Mouse (Mus musculus) cerebellum, postnatal 25 days (tissue): ENCODE measurements at regions not wholly inside any gene's neighbourhood (a gene's known extent, or its start where the extent isn't known, plus 50 kb on each side); places are given as distances from the start of the nearest gene placed in this dataset.

Experiments used
- DNase-seq, 2 experiments: peaks; one replicate each; pipeline ENCODE4 v3.0.0; 2021; ENCODE audit warnings: mixed read lengths in 2 of 2

DNA sequence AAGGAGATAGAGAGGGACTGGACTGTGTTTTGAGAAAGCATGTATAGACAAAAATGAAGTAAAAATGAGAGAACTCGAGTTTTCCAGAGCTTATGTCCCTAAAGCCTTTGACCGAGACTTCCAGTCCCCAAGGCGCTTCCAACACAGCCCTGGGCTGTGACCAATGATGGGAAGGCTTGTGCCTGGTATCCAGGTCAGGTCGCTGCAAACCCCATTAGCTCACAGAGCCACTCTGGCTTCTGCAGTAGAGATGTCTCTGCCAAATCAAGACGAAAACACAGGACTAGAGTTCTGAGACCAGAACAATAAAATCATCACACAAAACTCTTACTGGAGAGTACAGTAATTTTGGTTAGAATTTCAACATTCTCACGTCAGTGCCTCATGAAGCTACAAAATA lies 218.5 kb upstream of the Zfp637 start:
- no peak for DNase-seq

DNA sequence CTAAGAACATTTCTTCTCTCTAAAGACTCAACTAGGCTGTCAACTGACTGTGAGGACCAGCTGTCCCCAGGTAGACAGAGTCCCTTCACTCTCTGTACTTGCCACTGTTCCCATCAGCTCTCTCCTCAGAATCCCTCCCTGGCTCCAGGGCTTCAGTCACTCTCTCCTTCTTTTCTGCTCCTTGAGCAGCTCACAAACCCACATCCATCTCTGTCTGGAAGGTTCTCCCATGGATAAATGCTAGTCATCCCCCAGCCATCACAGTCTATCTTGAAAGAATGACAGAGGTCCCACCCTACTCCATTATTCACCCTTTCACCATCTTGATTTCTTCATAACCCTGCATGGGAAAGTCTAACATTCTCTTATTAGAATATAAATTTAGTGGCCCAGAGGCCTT lies 218.0 kb upstream of the Zfp637 start:
- DNase-seq, result no peak

- no peak for DNase-seq
These were observed 215.3 kb upstream of the Zfp637 start for GRCm38 (mm10) chr6:117625716-117626115.

DNA sequence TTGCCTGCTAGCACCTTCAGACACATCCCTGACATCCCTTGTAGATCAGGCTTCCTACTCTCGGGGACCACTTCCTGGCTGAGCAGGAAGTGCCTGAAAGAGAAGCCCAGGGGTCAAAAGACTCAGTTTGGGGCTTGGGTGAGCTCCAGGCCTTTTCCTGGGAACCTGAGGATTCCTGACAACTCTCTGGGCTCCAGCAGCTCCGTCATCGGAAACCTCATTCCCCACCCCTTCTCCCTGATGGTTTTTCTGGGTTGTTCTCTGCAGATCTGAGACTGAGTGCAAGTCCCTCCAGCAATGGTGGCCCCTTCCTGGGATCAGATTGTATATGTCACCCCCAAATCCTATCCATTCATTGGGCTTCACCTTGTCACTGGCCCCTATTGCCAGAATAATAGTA lies 213.5 kb upstream of the Zfp637 start:
- no peak for DNase-seq

GRCm38 (mm10) chr6:117646628-117647027 lies 194.4 kb upstream of the Zfp637 start:
- no peak for DNase-seq

GRCm38 (mm10) chr6:117650541-117650940 lies 190.4 kb upstream of the Zfp637 start:
- DNase-seq, result no peak

DNA sequence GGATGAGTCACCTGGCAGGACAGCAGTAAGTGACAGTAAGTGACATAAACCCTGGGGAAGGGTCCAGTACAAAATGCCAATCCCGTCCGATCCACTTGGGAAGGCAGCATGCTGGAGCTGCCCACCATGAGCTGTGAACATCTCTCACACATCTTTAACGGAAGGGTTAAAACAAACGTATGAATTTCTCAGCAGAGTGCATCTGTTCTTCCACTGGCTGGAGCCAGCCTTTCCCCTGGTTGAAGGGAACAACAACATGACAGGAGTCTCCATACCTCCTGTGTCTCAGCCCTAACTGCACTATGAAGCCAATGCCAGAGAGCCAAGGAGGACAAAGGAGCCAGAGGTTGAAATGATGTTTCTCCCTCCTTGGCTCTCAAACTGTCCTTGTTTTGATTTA lies 189.4 kb upstream of the Zfp637 start:
- DNase-seq, result no peak

DNA sequence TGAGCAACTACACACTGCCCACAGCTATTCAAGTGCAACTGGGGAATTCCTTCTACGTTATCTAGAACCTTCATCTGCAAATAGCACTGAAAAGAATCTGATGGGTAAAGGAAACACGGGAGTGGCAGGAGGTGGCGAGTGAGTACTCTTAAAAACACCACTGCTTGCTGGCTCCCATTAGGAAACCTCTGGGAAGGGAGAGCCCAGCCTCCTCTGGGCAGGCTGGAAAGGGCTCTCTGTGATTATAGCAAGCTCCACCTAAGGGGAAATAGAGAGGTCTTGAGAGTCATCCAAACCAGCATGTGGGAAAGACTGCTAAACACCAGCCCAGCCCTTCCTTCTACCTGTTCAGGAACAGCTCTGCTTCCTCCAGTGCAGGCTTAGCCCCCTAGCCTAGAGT lies 189.0 kb upstream of the Zfp637 start:
- DNase-seq, result no peak

DNA sequence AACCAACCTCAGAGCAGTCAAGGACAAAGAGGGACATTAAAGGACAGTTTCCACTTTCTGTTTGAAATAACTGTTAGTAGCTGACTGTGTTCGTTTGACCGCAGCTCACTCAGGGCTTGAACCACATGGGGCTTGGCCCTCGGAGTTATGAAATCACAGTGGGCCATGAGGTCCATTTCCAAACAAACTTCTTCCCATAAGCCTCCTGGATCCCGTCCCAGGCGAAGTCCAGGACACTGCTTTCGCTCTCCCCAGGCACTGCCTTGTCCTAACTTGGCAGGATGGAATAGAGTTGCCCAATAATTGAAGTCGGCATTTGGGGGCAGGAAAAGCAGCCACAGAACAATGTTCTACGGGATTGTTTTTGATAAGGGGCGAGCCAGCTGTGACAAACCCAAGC lies 188.1 kb upstream of the Zfp637 start:
- peak; percentile 6 to 11 for DNase-seq

DNA sequence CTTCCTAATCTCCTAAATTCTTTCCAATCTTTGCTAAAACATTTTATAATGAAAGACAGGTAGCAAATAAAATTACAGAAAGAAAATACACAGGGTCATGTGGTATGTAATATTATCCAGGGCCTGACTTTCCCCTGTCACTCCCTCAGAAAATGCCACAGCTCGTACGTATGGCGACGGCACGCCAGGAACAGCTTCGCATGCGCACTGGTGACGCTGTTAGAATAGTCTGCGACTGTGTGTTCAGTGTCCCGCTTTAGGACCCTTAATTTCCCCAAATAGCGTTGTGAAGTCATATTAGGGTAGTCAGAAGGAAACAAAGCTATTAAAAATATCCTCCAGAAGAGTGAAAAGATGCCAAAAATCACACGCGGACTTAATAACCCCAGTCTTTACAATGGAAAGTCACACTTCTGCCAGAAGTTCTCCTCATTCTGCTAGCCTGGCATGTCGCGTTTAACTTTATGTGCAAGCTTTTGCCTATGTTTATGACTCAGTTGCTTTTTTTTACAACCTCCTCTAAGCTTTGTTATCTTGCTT lies 187.0 kb upstream of the Zfp637 start:
- DNase-seq, result no peak

- no peak for DNase-seq
These were observed 185.0 kb upstream of the Zfp637 start for GRCm38 (mm10) chr6:117655986-117656385.

DNA sequence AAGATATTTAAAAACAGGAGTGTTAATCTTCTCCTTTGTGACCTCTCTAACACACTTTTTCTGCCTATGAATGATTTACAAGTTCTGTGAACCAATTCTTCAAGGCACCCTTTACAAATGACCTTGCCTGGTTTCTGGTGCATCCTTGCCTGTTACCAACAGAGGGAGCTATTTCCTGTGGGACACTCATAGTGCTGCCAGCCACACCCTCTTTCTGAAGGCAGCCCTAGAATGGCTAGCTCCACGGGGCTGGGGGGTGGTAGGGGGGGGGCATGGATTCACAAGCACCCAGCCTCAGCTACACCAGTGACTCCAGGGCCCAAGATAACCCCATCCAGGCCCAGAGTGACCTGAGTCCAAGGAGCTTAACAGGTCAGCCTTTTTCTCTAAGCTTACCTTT lies 180.4 kb upstream of the Zfp637 start:
- peak in 1 of 2 experiments; percentile 9 for DNase-seq

- DNase-seq, result no peak
These were observed 178.3 kb upstream of the Zfp637 start for GRCm38 (mm10) chr6:117662635-117663034.

- no peak for DNase-seq
These were observed 170.6 kb upstream of the Zfp637 start for GRCm38 (mm10) chr6:117670337-117670736.

DNA sequence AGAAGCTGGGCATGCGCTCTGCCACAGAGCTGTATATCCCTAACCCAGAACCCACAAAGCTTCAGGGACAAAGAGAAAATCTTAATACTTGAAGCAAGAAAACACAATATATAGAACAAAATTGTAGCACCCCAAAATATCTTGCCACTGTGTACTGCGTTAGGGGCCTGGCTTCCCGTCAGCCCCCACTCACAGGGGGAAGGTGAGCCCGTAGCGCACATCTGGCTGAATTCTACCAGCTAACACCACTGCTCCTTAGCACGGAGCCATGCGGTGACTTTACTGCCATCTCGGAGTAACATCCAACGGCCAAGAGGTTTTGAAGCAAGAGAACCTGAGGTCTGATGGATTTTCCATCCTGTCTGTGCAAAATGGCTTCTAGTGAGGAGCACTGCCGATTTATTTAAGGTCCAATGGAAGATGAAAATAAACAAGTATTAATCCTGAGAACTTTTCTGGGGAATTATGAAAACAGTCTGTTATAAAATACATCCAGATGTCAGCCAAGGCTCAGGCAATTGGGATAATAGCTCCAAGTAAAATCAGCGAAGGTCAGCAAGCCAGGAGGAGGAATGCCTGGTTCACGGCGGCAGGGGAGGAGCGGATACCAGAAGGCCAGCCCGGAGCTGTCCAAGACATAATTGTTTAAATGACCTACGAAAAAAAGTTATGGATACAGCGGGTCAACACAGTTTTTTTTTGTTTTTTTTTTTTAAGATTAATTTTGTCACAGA lies 170.0 kb upstream of the Zfp637 start:
- no peak for DNase-seq

- peak; percentile 9 to 28 for DNase-seq
These were observed 165.8 kb upstream of the Zfp637 start for GRCm38 (mm10) chr6:117675059-117675800.

- no peak for DNase-seq
These were observed 164.7 kb upstream of the Zfp637 start for GRCm38 (mm10) chr6:117676064-117676821.

- no peak for DNase-seq
These were observed 163.9 kb upstream of the Zfp637 start for GRCm38 (mm10) chr6:117677062-117677461.

DNA sequence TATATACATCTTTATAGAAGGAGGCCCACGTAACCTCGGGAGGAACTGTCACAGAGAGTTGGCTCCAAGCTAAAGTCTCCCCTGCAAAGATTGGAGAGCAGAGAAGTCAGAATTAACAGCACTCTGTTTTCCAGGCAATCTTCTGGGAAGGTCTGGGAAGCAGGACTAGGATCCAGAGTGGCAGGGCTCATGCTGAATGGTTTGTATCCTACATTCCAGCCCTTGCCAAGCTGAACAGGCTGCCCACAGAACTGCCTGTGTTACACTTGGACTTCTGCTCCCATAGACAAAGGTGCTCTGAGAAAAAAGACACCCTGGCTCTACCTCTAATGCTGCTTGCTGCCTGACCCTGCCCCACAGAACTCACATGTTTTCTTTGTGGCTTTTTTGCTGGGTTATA lies 163.2 kb upstream of the Zfp637 start:
- no peak for DNase-seq

- no peak for DNase-seq
These were observed 162.7 kb upstream of the Zfp637 start for GRCm38 (mm10) chr6:117678276-117678675.

DNA sequence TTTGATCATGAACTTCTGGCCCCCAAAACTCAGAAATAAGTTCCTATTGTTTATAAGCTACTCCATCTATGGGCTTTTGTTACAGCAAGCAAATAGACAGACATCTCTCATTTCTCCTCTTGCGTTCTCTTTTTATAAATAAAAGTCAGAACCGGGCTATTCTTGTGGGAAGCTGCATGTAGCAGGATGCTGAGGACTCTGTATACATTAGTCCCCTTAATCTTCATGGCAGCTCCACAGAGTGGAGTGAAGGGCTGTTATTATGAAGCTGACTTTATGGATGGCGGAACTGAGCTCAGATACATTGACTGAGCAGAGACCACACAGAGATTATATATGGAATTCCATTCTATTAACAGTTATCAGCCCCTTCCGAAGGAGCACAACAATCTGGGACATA lies 162.1 kb upstream of the Zfp637 start:
- no peak for DNase-seq

- DNase-seq, result no peak
These were observed 154.8 kb upstream of the Zfp637 start for GRCm38 (mm10) chr6:117686212-117686611.

DNA sequence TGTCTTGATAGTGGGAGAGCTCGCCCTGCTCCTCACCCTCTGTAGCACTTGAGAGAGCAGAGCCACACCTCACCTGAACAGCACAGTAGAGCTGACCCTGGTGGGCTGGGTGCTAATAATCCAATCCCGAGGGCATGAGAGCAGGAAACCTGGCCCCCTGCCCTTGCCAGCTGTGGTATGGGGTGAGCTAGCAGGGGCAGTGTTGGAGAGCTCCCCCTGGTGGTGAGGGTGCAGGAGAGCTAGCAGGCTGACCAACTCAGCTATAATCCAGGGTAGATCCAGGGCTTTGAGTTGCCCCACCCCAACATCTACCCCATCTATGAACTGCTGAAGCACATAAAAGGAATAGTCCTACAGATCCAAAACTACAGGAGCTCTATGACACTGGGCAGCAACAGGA lies 153.9 kb upstream of the Zfp637 start:
- peak in 1 of 2 experiments; percentile 18 for DNase-seq
